Mouse (Mus musculus): ENCODE measurements around the gene Pdlim5.

GRCm38 (mm10) chr3:142394796-142395508, 544 bp downstream of the Pdlim5 start:
- TF ChIP-seq GATA1 (IDR thresholded peaks at IDR 0.05; ENCODE audit: low read length) (no peak), TAL1 (IDR thresholded peaks at IDR 0.05; ENCODE audit: low read length) (no peak)

All from erythroblast, embryonic 14.5 days (primary cell).